Mouse (Mus musculus) MEL (cell line): ENCODE data around the gene Tnfsf12. TPM values are rescaled to one million over a fixed set of nuclear protein-coding genes. Genes with fewer than 3 reads are reported as not detected.

Experiments
- DNase-seq: peaks from one replicate; pipeline ENCODE4 v3.0.0; 2011; ENCODE audit warnings: low read depth, low spot score
- H3K27ac ChIP-seq: 2 replicates; pipeline ENCODE4 v1.5.1; 2012; ENCODE audit warnings: low read depth, mild to moderate bottlenecking, control low read depth, low read length, moderate library complexity; ENCODE audit not compliant: control insufficient read depth
- H3K27me3 ChIP-seq, 2 experiments: fragments of 150-350 bp in 1 of 2; sonication (generic) in 1 of 2; 2 replicates each; pipeline ENCODE4 v1.6.1; 2012; ENCODE audit warnings: low read length in 2 of 2, mild to moderate bottlenecking in 2 of 2, improper control_type of control experiment in 1 of 2, moderate library complexity in 1 of 2; ENCODE audit not compliant: insufficient read depth in 2 of 2, control insufficient read depth in 1 of 2
- H3K36me3 ChIP-seq, 2 experiments: 2 replicates each; pipeline ENCODE4 v1.6.1; 2012 to 2014; ENCODE audit warnings: low read length in 2 of 2, improper control_type of control experiment in 1 of 2, inconsistent platforms in 1 of 2, mild to moderate bottlenecking in 1 of 2; ENCODE audit not compliant: insufficient read depth in 2 of 2, control insufficient read depth in 1 of 2
- H3K4me1 ChIP-seq, 2 experiments: fragments of 150-350 bp in 1 of 2; sonication (generic) in 1 of 2; 2 replicates each; pipeline ENCODE4 v1.6.1; 2012; ENCODE audit warnings: low read length in 2 of 2, improper control_type of control experiment in 1 of 2, mild to moderate bottlenecking in 1 of 2; ENCODE audit not compliant: insufficient read depth in 2 of 2, control insufficient read depth in 1 of 2
- H3K4me3 ChIP-seq, 2 experiments: fragments of 150-350 bp in 1 of 2; sonication (generic) in 1 of 2; 2 replicates each; pipeline ENCODE4 v1.5.1; 2012; ENCODE audit warnings: low read depth in 2 of 2, low read length in 2 of 2, mild to moderate bottlenecking in 2 of 2, moderate library complexity in 2 of 2, control low read depth in 1 of 2, improper control_type of control experiment in 1 of 2; ENCODE audit not compliant: control insufficient read depth in 1 of 2, insufficient read depth in 1 of 2
- H3K79me2 ChIP-seq: 2 replicates; pipeline ENCODE4 v1.6.1; 2012; ENCODE audit warnings: mild to moderate bottlenecking, low read length, moderate library complexity; ENCODE audit not compliant: control insufficient read depth, poor library complexity, insufficient read depth
- H3K9ac ChIP-seq: 2 replicates; pipeline ENCODE4 v1.6.1; 2012; ENCODE audit warnings: low read depth, mild to moderate bottlenecking, control low read depth, low read length, moderate library complexity; ENCODE audit not compliant: control insufficient read depth, poor library complexity, severe bottlenecking
- H3K9me3 ChIP-seq: fragments of 150-350 bp; sonication (generic); replicated peaks from 2 replicates; pipeline ENCODE4 v1.6.1; 2012; ENCODE audit warnings: mild to moderate bottlenecking, low read length, improper control_type of control experiment, moderate library complexity; ENCODE audit not compliant: insufficient read depth
- BHLHE40 ChIP-seq: IDR thresholded peaks from 2 replicates; pipeline ENCODE4 v1.6.1; 2012; ENCODE audit warnings: low read depth, mild to moderate bottlenecking, inconsistent platforms, low read length, improper control_type of control experiment, borderline replicate concordance
- CHD1 ChIP-seq: IDR thresholded peaks from 2 replicates; pipeline ENCODE4 v1.6.1; 2012; ENCODE audit warnings: low read depth, mild to moderate bottlenecking, inconsistent platforms, low read length, improper control_type of control experiment
- CTCF ChIP-seq, 3 experiments: IDR thresholded peaks in 2 of 3; conservative IDR thresholded peaks in 1 of 3; 2 replicates each; pipeline ENCODE4 v1.5.1; 2011 to 2012; ENCODE audit warnings: low read length in 3 of 3, low read depth in 2 of 3, mild to moderate bottlenecking in 2 of 3, improper control_type of control experiment in 1 of 3, inconsistent platforms in 1 of 3, mixed read lengths in 1 of 3, moderate library complexity in 1 of 3; ENCODE audit not compliant: control insufficient read depth in 1 of 3, insufficient read depth in 1 of 3, poor library complexity in 1 of 3, severe bottlenecking in 1 of 3
- EP300 ChIP-seq, 2 experiments: IDR thresholded peaks; 2 replicates each; pipeline ENCODE4 v1.6.1; 2011; ENCODE audit warnings: improper control_type of control experiment in 2 of 2, low read length in 2 of 2, low read depth in 1 of 2, mild to moderate bottlenecking in 1 of 2
- ETS1 ChIP-seq: IDR thresholded peaks from 2 replicates; pipeline ENCODE4 v1.6.1; 2012; ENCODE audit warnings: low read depth, mild to moderate bottlenecking, inconsistent platforms, low read length, improper control_type of control experiment, moderate library complexity
- GABPA ChIP-seq: IDR thresholded peaks from 2 replicates; pipeline ENCODE4 v1.6.1; 2012; ENCODE audit warnings: low read depth, mild to moderate bottlenecking, inconsistent platforms, low read length, improper control_type of control experiment, moderate library complexity
- JUND ChIP-seq: IDR thresholded peaks from 2 replicates; pipeline ENCODE4 v1.6.1; 2011; ENCODE audit warnings: low read depth, mild to moderate bottlenecking, improper control_type of control experiment, low read length
- KAT2A ChIP-seq: conservative IDR thresholded peaks from 2 replicates; pipeline ENCODE4 v1.6.1; 2012; ENCODE audit warnings: low read depth, low read length, improper control_type of control experiment, inconsistent platforms
- MAZ ChIP-seq: IDR thresholded peaks from 2 replicates; pipeline ENCODE4 v1.6.1; 2012; ENCODE audit warnings: low read depth, mild to moderate bottlenecking, inconsistent platforms, low read length, improper control_type of control experiment
- MXI1 ChIP-seq: IDR thresholded peaks from 2 replicates; pipeline ENCODE4 v1.6.1; 2011; ENCODE audit warnings: mild to moderate bottlenecking, low read depth, low read length, improper control_type of control experiment
- MYB ChIP-seq: IDR thresholded peaks from 2 replicates; pipeline ENCODE4 v1.6.1; 2011; ENCODE audit warnings: mild to moderate bottlenecking, low read depth, low read length, improper control_type of control experiment
- POLR2AphosphoS2 ChIP-seq: IDR thresholded peaks from 2 replicates; pipeline ENCODE4 v1.6.1; 2011; ENCODE audit warnings: low read length, improper control_type of control experiment
- POLR2AphosphoS5 ChIP-seq: IDR thresholded peaks from 2 replicates; pipeline ENCODE4 v1.6.1; 2012; ENCODE audit warnings: low read depth, borderline replicate concordance, mild to moderate bottlenecking, inconsistent platforms, low read length, moderate library complexity, mixed read lengths
- RCOR1 ChIP-seq: IDR thresholded peaks from 2 replicates; pipeline ENCODE4 v1.6.1; 2012; ENCODE audit warnings: low read depth, mild to moderate bottlenecking, inconsistent platforms, low read length, improper control_type of control experiment
- SIN3A ChIP-seq: IDR thresholded peaks from 2 replicates; pipeline ENCODE4 v1.6.1; 2012; ENCODE audit warnings: low read length, improper control_type of control experiment, inconsistent platforms
- TAL1 ChIP-seq: IDR thresholded peaks from 2 replicates; pipeline ENCODE4 v1.6.1; 2012; ENCODE audit warnings: mild to moderate bottlenecking, inconsistent platforms, low read length, moderate library complexity, mixed read lengths
- UBTF ChIP-seq: IDR thresholded peaks from 2 replicates; pipeline ENCODE4 v1.6.1; 2012; ENCODE audit warnings: low read depth, mild to moderate bottlenecking, inconsistent platforms, low read length, improper control_type of control experiment, moderate library complexity, borderline replicate concordance; ENCODE audit not compliant: insufficient read depth
- USF2 ChIP-seq, 2 experiments: IDR thresholded peaks; 2 replicates each; pipeline ENCODE4 v1.6.1; 2011 to 2012; ENCODE audit warnings: improper control_type of control experiment in 2 of 2, low read length in 2 of 2, borderline replicate concordance in 1 of 2, inconsistent platforms in 1 of 2, low read depth in 1 of 2, mild to moderate bottlenecking in 1 of 2; ENCODE audit not compliant: insufficient read depth in 1 of 2
- ZKSCAN1 ChIP-seq: IDR thresholded peaks from 2 replicates; pipeline ENCODE4 v1.6.1; 2012; ENCODE audit warnings: low read depth, mild to moderate bottlenecking, inconsistent platforms, low read length, improper control_type of control experiment, moderate library complexity
- polyA plus RNA-seq, 2 experiments: library from polyadenylated mRNA; stranded (reverse) in 1 of 2; unstranded in 1 of 2; fragments of >175 nt in 1 of 2; fragments of >200 nt in 1 of 2; gene quantifications; 2 replicates each; pipeline versions ENCODE4 v1.2.1 to v1.2.4; 2012; ENCODE audit warnings: low replicate concordance in 2 of 2, low read depth in 1 of 2; ENCODE audit not compliant: insufficient read length in 2 of 2, insufficient read depth in 1 of 2, missing spikeins in 1 of 2
- total RNA-seq: library from RNA; depleted of rRNA; stranded (reverse); fragments of 300-350 nt; gene quantifications from 2 replicates; pipeline ENCODE4 v1.2.3, GENCODE M21; 2012

Gene Tnfsf12
- total and polyA plus RNA-seq, 3 experiments: 0.10 TPM; not detected in 2

GRCm38 (mm10) chr11:69709554-69710446 lies 14.2 kb upstream of the Tnfsf12 start:
- no peak for TF ChIP-seq JUND
- no peak for TF ChIP-seq RCOR1
- no peak for TF ChIP-seq ETS1
- TF ChIP-seq POLR2AphosphoS5: no peak
- TF ChIP-seq POLR2AphosphoS2: no peak
- no peak for TF ChIP-seq MXI1
- TF ChIP-seq MAZ: no peak
- no peak for TF ChIP-seq TAL1
- no peak for TF ChIP-seq USF2 (IDR thresholded peaks at IDR 0.05; ENCODE audit: borderline replicate concordance in 1 of 2, insufficient read depth in 1 of 2, low read depth in 1 of 2, low read length in 2 of 2)
- no peak for TF ChIP-seq CTCF (IDR thresholded peaks at IDR 0.05 in 2 of 3, conservative IDR thresholded peaks at IDR 0.05 in 1 of 3; ENCODE audit: control insufficient read depth in 1 of 3, insufficient read depth in 1 of 3, low read depth in 2 of 3, low read length in 3 of 3, poor library complexity in 1 of 3, severe bottlenecking in 1 of 3)
- TF ChIP-seq KAT2A: no peak
- TF ChIP-seq GABPA: no peak
- no peak for TF ChIP-seq UBTF
- no peak for TF ChIP-seq BHLHE40
- no peak for TF ChIP-seq CHD1
- TF ChIP-seq ZKSCAN1: no peak
- TF ChIP-seq EP300 (IDR thresholded peaks at IDR 0.05; ENCODE audit: low read depth in 1 of 2, low read length in 2 of 2): no peak
- no peak for TF ChIP-seq MYB
- no peak for TF ChIP-seq SIN3A
- no peaks in the 10 kb centered on the region for H3K4me1 ChIP-seq
- no peak overlapping the region for H3K9ac ChIP-seq
- H3K9me3 ChIP-seq: no peaks in the 10 kb centered on the region
- H3K27ac ChIP-seq: no peak overlapping the region
- H3K27me3 ChIP-seq: peaks cover 0 to 2% of the 10 kb centered on the region in 2 experiments; a peak in 1 of 4 replicates
- H3K4me3 ChIP-seq: no peak overlapping the region
- no peak for DNase-seq
- no peaks in the 10 kb centered on the region for H3K79me2 ChIP-seq
- no peaks in the 10 kb centered on the region for H3K36me3 ChIP-seq
